Mouse (Mus musculus) CH12.LX (cell line): ENCODE results near the gene 2410004B18Rik. TPM values are rescaled to one million over a fixed set of nuclear protein-coding genes. Genes with fewer than 3 reads are reported as not detected.

Experiments
- DNase-seq: peaks from one replicate; pipeline ENCODE4 v3.0.0-alpha.2; 2013; ENCODE audit errors: extremely low read depth
- H3K27ac ChIP-seq: 2 replicates; pipeline ENCODE4 v1.5.1; 2012; ENCODE audit warnings: low read depth, mild to moderate bottlenecking, control low read depth, moderate library complexity; ENCODE audit not compliant: insufficient read depth
- H3K27me3 ChIP-seq: replicated peaks from 2 replicates; pipeline ENCODE3; 2012; ENCODE audit warnings: inconsistent platforms
- H3K36me3 ChIP-seq, 2 experiments: replicated peaks in 1 of 2; 2 replicates each; pipeline versions ENCODE3 to v1.6.1; 2012; ENCODE audit warnings: inconsistent platforms in 1 of 2, low read length in 1 of 2, mild to moderate bottlenecking in 1 of 2, mixed read lengths in 1 of 2, moderate library complexity in 1 of 2; ENCODE audit not compliant: control insufficient read depth in 1 of 2, insufficient read depth in 1 of 2
- H3K4me1 ChIP-seq, 2 experiments: 2 replicates each; pipeline ENCODE4 v1.6.1; 2012; ENCODE audit warnings: inconsistent platforms in 1 of 2, moderate library complexity in 1 of 2; ENCODE audit not compliant: insufficient read depth in 2 of 2, control insufficient read depth in 1 of 2
- H3K4me2 ChIP-seq: 2 replicates; pipeline ENCODE4 v1.6.1; 2012; ENCODE audit warnings: low read depth, mild to moderate bottlenecking, control low read depth; ENCODE audit not compliant: poor library complexity, insufficient read depth, severe bottlenecking
- H3K4me3 ChIP-seq, 3 experiments: fragments of 150-350 bp in 1 of 3; sonication (generic) in 1 of 3; replicated peaks in 1 of 3; 2 replicates each; pipeline versions ENCODE3 to v1.5.1; 2011 to 2012; ENCODE audit warnings: low read depth in 2 of 3, low read length in 2 of 3, mild to moderate bottlenecking in 2 of 3, moderate library complexity in 2 of 3, control low read depth in 1 of 3, improper control_type of control experiment in 1 of 3, inconsistent platforms in 1 of 3, mixed read lengths in 1 of 3; ENCODE audit not compliant: poor library complexity in 1 of 3
- H3K79me2 ChIP-seq: replicated peaks from 2 replicates; pipeline ENCODE4 v1.6.1; 2012; ENCODE audit warnings: mild to moderate bottlenecking, moderate library complexity; ENCODE audit not compliant: control insufficient read depth, poor library complexity, insufficient read depth, severe bottlenecking; ENCODE audit errors: extremely low read depth
- H3K9ac ChIP-seq: 2 replicates; pipeline ENCODE4 v1.6.1; 2012; ENCODE audit warnings: low read depth, mild to moderate bottlenecking, control low read depth, moderate library complexity; ENCODE audit not compliant: insufficient read depth
- H3K9me3 ChIP-seq: replicated peaks from 2 replicates; pipeline ENCODE3; 2012; ENCODE audit warnings: low read length, inconsistent platforms, mixed read lengths
- BHLHE40 ChIP-seq: IDR thresholded peaks from 2 replicates; pipeline ENCODE4 v1.6.1; 2011; ENCODE audit warnings: mild to moderate bottlenecking, low read depth, low read length, improper control_type of control experiment
- CHD1 ChIP-seq: IDR thresholded peaks from 2 replicates; pipeline ENCODE4 v1.6.1; 2012; ENCODE audit warnings: low read depth, low read length, improper control_type of control experiment, inconsistent platforms
- CTCF ChIP-seq, 2 experiments: IDR thresholded peaks in 1 of 2; conservative IDR thresholded peaks in 1 of 2; 2 replicates each; pipeline ENCODE4 v1.5.1; 2011 to 2012; ENCODE audit warnings: low read depth in 2 of 2, low read length in 2 of 2, improper control_type of control experiment in 1 of 2, inconsistent platforms in 1 of 2, mild to moderate bottlenecking in 1 of 2, moderate library complexity in 1 of 2
- E2F4 ChIP-seq: IDR thresholded peaks from 2 replicates; pipeline ENCODE4 v1.6.1; 2011; ENCODE audit warnings: low read depth, low read length, improper control_type of control experiment; ENCODE audit not compliant: insufficient replicate concordance
- ELF1 ChIP-seq: IDR thresholded peaks from 2 replicates; pipeline ENCODE4 v1.6.1; 2014; ENCODE audit warnings: low read depth, mild to moderate bottlenecking, inconsistent platforms, low read length, improper control_type of control experiment
- EP300 ChIP-seq: IDR thresholded peaks from 2 replicates; pipeline ENCODE4 v1.6.1; 2011; ENCODE audit warnings: low read length, improper control_type of control experiment
- ETS1 ChIP-seq: conservative IDR thresholded peaks from 2 replicates; pipeline ENCODE4 v1.6.1; 2012; ENCODE audit warnings: low read depth, mild to moderate bottlenecking, inconsistent platforms, low read length, improper control_type of control experiment, moderate library complexity
- GABPA ChIP-seq: IDR thresholded peaks from 2 replicates; pipeline ENCODE4 v1.6.1; 2012; ENCODE audit warnings: low read depth, low read length, improper control_type of control experiment, inconsistent platforms; ENCODE audit not compliant: insufficient replicate concordance
- HCFC1 ChIP-seq: IDR thresholded peaks from 2 replicates; pipeline ENCODE4 v1.6.1; 2012; ENCODE audit warnings: low read depth, mild to moderate bottlenecking, inconsistent platforms, low read length, improper control_type of control experiment
- IRF4 ChIP-seq: IDR thresholded peaks from 2 replicates; pipeline ENCODE4 v1.6.1; 2014; ENCODE audit warnings: low read depth, mild to moderate bottlenecking, inconsistent platforms, low read length, improper control_type of control experiment
- JUN ChIP-seq: IDR thresholded peaks from 2 replicates; pipeline ENCODE4 v1.6.1; 2011; ENCODE audit warnings: low read depth, mild to moderate bottlenecking, low read length, improper control_type of control experiment, moderate library complexity; ENCODE audit not compliant: insufficient read depth
- JUND ChIP-seq: conservative IDR thresholded peaks from 2 replicates; pipeline ENCODE4 v1.6.1; 2011; ENCODE audit warnings: low read depth, low read length, improper control_type of control experiment
- MAFK ChIP-seq: IDR thresholded peaks from 2 replicates; pipeline ENCODE4 v1.6.1; 2011; ENCODE audit warnings: low read length, improper control_type of control experiment; ENCODE audit not compliant: insufficient replicate concordance
- MAX ChIP-seq: IDR thresholded peaks from 2 replicates; pipeline ENCODE4 v1.6.1; 2011; ENCODE audit warnings: low read length, improper control_type of control experiment
- MAZ ChIP-seq: IDR thresholded peaks from 2 replicates; pipeline ENCODE4 v1.6.1; 2012; ENCODE audit warnings: low read depth, mild to moderate bottlenecking, inconsistent platforms, low read length, improper control_type of control experiment, moderate library complexity
- MEF2A ChIP-seq: IDR thresholded peaks from 2 replicates; pipeline ENCODE4 v1.6.1; 2014; ENCODE audit warnings: low read depth, mild to moderate bottlenecking, inconsistent platforms, low read length, improper control_type of control experiment, borderline replicate concordance
- MXI1 ChIP-seq: IDR thresholded peaks from 2 replicates; pipeline ENCODE4 v1.6.1; 2011; ENCODE audit warnings: mild to moderate bottlenecking, low read depth, low read length, improper control_type of control experiment
- MYC ChIP-seq: IDR thresholded peaks from 2 replicates; pipeline ENCODE4 v1.6.1; 2011; ENCODE audit warnings: low read depth, mild to moderate bottlenecking, improper control_type of control experiment, low read length
- NRF1 ChIP-seq: IDR thresholded peaks from 2 replicates; pipeline ENCODE4 v1.6.1; 2014; ENCODE audit warnings: low read depth, mild to moderate bottlenecking, inconsistent platforms, low read length, improper control_type of control experiment, moderate library complexity
- POLR2A ChIP-seq: IDR thresholded peaks from 2 replicates; pipeline ENCODE4 v1.6.1; 2011; ENCODE audit warnings: low read depth, mild to moderate bottlenecking, improper control_type of control experiment, low read length
- POLR2AphosphoS2 ChIP-seq: IDR thresholded peaks from 2 replicates; pipeline ENCODE4 v1.6.1; 2011; ENCODE audit warnings: low read depth, low read length, improper control_type of control experiment
- RAD21 ChIP-seq: IDR thresholded peaks from 2 replicates; pipeline ENCODE4 v1.6.1; 2011; ENCODE audit warnings: low read depth, mild to moderate bottlenecking, low read length, improper control_type of control experiment, moderate library complexity
- RCOR1 ChIP-seq: conservative IDR thresholded peaks from 2 replicates; pipeline ENCODE4 v1.6.1; 2012; ENCODE audit warnings: low read depth, mild to moderate bottlenecking, inconsistent platforms, low read length, improper control_type of control experiment
- SIN3A ChIP-seq: IDR thresholded peaks from 2 replicates; pipeline ENCODE4 v1.6.1; 2012; ENCODE audit warnings: low read length, improper control_type of control experiment, inconsistent platforms
- SMC3 ChIP-seq: IDR thresholded peaks from 2 replicates; pipeline ENCODE4 v1.6.1; 2011; ENCODE audit warnings: low read depth, low read length, improper control_type of control experiment
- TCF12 ChIP-seq: IDR thresholded peaks from 2 replicates; pipeline ENCODE4 v1.6.1; 2014; ENCODE audit warnings: low read depth, mild to moderate bottlenecking, inconsistent platforms, low read length, improper control_type of control experiment
- UBTF ChIP-seq: IDR thresholded peaks from 2 replicates; pipeline ENCODE4 v1.6.1; 2012; ENCODE audit warnings: low read depth, mild to moderate bottlenecking, inconsistent platforms, low read length, improper control_type of control experiment, moderate library complexity
- USF1 ChIP-seq: IDR thresholded peaks from 2 replicates; pipeline ENCODE4 v1.6.1; 2014; ENCODE audit warnings: low read depth, mild to moderate bottlenecking, inconsistent platforms, low read length, improper control_type of control experiment
- USF2 ChIP-seq: conservative IDR thresholded peaks from 2 replicates; pipeline ENCODE4 v1.6.1; 2011; ENCODE audit warnings: low read depth, low read length, improper control_type of control experiment
- ZC3H11A ChIP-seq: IDR thresholded peaks from 2 replicates; pipeline ENCODE4 v1.6.1; 2012; ENCODE audit warnings: low read depth, mild to moderate bottlenecking, inconsistent platforms, low read length, improper control_type of control experiment
- ZKSCAN1 ChIP-seq: IDR thresholded peaks from 2 replicates; pipeline ENCODE4 v1.6.1; 2012; ENCODE audit warnings: low read depth, inconsistent platforms, low read length, improper control_type of control experiment, borderline replicate concordance
- ZMIZ1 ChIP-seq: IDR thresholded peaks from 2 replicates; pipeline ENCODE4 v1.6.1; 2012; ENCODE audit warnings: low read depth, mild to moderate bottlenecking, inconsistent platforms, low read length, improper control_type of control experiment
- dilution Hi-C: fragments of 300-500 bp; cut with MboI; formaldehyde crosslinking; loops from 2 replicates; pipeline ENCODE4 v1.14.3; 2020; ENCODE audit warnings: low sequenced_read_pairs; ENCODE audit not compliant: extremely low pct_unique_long_range_greater_than_20kb, extremely low pct_ligation_motif_present
- in situ Hi-C: fragments of 300-500 bp; cut with MboI; formaldehyde crosslinking; loops from 3 replicates; pipeline ENCODE4 v1.14.3; 2019; ENCODE audit warnings: low sequenced_read_pairs, low pct_ligation_motif_present, low pct_unique_long_range_greater_than_20kb, mixed read lengths
- polyA plus RNA-seq: library from polyadenylated mRNA; unstranded; fragments of >175 nt; gene quantifications from 2 replicates; pipeline ENCODE4 v1.2.1, GENCODE M21; 2012; ENCODE audit warnings: low read depth; ENCODE audit not compliant: insufficient read length
- total RNA-seq, 2 experiments: library from RNA; depleted of rRNA; stranded (reverse); fragments of 300-350 nt in 1 of 2; fragments of >200 nt in 1 of 2; gene quantifications; 2 replicates each; pipeline ENCODE4 v1.2.3; 2012 to 2014

Gene 2410004B18Rik
- total and polyA plus RNA-seq, 3 experiments = 51.9 to 138 (median 123) TPM

DNA sequence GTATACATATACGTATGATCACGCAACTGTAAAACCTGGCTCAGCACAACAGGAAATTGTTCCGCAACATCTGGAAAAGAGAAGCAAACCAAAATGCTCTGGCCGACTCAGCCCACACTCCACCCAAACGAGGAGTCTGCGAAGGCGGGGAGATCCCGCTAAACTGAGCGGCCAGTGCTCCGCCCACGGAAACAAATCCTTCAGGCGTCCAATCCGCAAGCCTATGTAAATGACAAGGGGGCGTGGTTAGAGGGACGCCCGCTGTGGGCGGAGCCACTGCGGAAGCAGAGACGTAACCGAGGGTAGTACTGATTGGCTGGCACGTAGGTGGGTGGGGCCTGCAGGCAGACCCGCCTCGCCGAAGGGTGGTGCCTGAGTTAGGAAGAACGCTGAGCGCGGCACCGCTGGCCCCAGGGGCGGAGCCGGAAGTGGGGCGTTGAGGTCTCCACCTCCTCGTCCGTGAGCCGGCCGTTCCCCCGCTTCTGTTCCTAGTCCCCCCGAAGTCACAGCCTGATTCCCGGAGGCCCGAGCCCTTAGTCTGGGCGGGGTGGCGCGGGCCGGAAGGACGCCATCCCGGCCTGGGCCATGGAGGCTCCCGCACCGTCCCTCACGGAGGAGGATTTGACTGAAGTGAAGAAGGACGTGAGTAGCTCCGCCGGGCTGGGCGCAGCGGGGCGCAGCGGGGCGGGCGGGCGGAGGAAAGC, 13.8 kb upstream of the 2410004B18Rik start (continued):
- TF ChIP-seq JUN = 0 out of 2 replicates have a peak, but pooled peaks have one; percentile 25
- TF ChIP-seq CTCF (conservative IDR thresholded peaks at IDR 0.05 in 1 of 2, IDR thresholded peaks at IDR 0.05 in 1 of 2; ENCODE audit: low read depth in 2 of 2, low read length in 2 of 2) = no peak
- peak; percentile 42; the same call in 1 of the 2 replicates for TF ChIP-seq BHLHE40
- no peak for TF ChIP-seq ZKSCAN1
- TF ChIP-seq MAFK = peak; percentile 54; the same call in 1 of the 2 replicates
- TF ChIP-seq RCOR1 = peak; percentile 81; the same call in 1 of the 2 replicates
- TF ChIP-seq UBTF = peak; percentile 98
- peak; percentile 66 for TF ChIP-seq MAZ
- peak; percentile 97 for TF ChIP-seq ZMIZ1

DNA sequence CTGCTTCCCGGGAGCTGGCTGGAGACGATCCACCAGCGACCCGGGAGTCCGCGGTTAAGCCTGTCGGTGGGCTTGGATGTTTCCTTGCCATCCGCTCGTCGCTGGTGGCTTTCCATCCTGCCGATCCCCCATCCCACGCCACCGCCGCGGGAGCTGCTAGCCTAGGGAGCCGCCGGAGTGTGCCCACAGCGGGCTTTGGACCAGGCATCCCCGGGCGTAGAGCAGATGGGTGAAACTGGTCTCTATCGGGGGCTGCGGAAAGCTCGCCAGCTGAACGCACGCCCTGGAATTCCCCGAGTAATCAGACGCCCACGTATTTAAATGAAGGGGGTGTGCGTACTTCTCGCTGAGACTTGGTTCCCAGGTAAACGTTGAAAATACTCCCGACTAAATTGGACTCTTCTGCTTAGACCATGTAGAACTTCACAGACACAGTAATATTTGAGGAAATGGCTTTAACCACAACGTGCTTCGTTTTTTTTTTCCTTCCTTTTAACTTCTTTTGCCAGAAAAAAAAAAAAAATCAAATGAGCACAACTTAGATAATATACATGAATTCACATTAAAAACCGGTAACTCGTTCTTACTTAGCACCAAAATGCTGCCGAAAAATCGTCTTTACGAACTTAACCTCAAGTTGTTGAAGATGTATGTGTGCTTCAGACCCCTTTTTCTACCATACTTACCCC, 13.0 kb upstream of the 2410004B18Rik start:
- Histone ChIP-seq H3K4me3 (peak overlapping the region; percentile 74 to 91 (median 87)), H3K4me2 (peak overlapping the region; percentile 77), H3K27ac (peak overlapping the region; percentile 85), H3K36me3 (peaks cover 20 to 40% of the 10 kb centered on the region in 2 experiments), H3K9me3 (peaks cover 15% of the 10 kb centered on the region), H3K9ac (peak overlapping the region; percentile 97), H3K27me3 (no peaks in the 10 kb centered on the region), H3K79me2 (peaks cover 48% of the 10 kb centered on the region), H3K4me1 (peaks cover 12 to 60% of the 10 kb centered on the region in 2 experiments)
- dilution Hi-C loops = no loop called here
- in situ Hi-C loops = loop anchor here (25.0 kb wide), 1 partner anchor 512 kb away; no protein-coding TSS in a partner anchor
- peak; percentile 92 for DNase-seq
- no peak for TF ChIP-seq NRF1
- 0 out of 2 replicates have a peak, but pooled peaks have one; percentile 19 for TF ChIP-seq E2F4
- no peak for TF ChIP-seq ZC3H11A
- no peak for TF ChIP-seq HCFC1
- no peak for TF ChIP-seq USF1
- TF ChIP-seq CHD1 = peak; percentile 96
- TF ChIP-seq TCF12 = peak; percentile 91
- TF ChIP-seq POLR2AphosphoS2 = no peak; the same call in 1 of the 2 replicates
- no peak for TF ChIP-seq JUN
- peak; percentile 16; the same call in 1 of the 2 replicates for TF ChIP-seq ZMIZ1
- peak; percentile 68; the same call in 1 of the 2 replicates for TF ChIP-seq RCOR1
- no peak for TF ChIP-seq ZKSCAN1
- TF ChIP-seq GABPA = no peak
- peak; percentile 89 for TF ChIP-seq MAX
- TF ChIP-seq ETS1 = peak; percentile 81
- peak; percentile 34; the same call in 1 of the 2 replicates for TF ChIP-seq MAFK
- TF ChIP-seq ELF1 = peak; percentile 14; the same call in 1 of the 2 replicates
- no peak; the same call in 1 of the 2 replicates for TF ChIP-seq POLR2A
- TF ChIP-seq RAD21 = no peak
- TF ChIP-seq MAZ = peak; percentile 41; the same call in 1 of the 2 replicates
- TF ChIP-seq EP300 = peak; percentile 72; the same call in 1 of the 2 replicates
- no peak; the same call in 1 of the 2 replicates for TF ChIP-seq JUND
- peak; percentile 99 for TF ChIP-seq SIN3A
- TF ChIP-seq SMC3 = 0 out of 2 replicates have a peak, but pooled peaks have one; percentile 7
- TF ChIP-seq MXI1 = peak; percentile 92
- peak; percentile 74 for TF ChIP-seq MEF2A
- TF ChIP-seq IRF4 = peak; percentile 76
- TF ChIP-seq USF2 = no peak
- TF ChIP-seq BHLHE40 = peak; percentile 65
- TF ChIP-seq MYC = peak; percentile 79; the same call in 1 of the 2 replicates
